Mouse (Mus musculus) induced T-regulatory cell, adult 2 months (primary cell): Measurements from ENCODE around the gene Ushbp1.

Source experiments
- DNase-seq: peaks from one replicate; pipeline ENCODE4 v3.0.0-alpha.2; 2012; ENCODE audit warnings: low read depth

The Ushbp1 gene

DNA sequence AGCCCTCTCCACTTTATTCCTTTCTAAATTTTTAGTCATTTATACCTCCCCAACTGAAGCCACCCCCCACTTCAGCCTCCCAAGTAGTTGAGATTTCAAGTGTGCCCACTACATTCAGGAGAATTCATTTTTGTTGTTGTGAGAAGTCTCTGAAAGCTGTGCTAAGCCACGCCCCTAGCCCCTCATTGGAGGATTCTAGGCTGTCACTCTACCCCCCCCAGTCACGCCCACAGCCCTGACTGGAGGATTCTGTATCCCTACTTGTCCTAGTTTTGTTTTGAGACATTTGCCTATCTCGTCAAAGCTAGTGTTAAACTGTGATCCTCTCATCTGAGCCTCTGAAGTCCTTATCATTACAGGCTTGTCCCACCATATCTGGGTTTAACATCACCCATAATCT lies 2.7 kb downstream of the Ushbp1 start:
- no peak for DNase-seq

GRCm38 (mm10) chr8:71392391-71392790 lies 3.2 kb downstream of the Ushbp1 start:
- DNase-seq: no peak

- no peak for DNase-seq
Measured at GRCm38 (mm10) chr8:71391696-71392095, 3.9 kb downstream of the Ushbp1 start.

DNA sequence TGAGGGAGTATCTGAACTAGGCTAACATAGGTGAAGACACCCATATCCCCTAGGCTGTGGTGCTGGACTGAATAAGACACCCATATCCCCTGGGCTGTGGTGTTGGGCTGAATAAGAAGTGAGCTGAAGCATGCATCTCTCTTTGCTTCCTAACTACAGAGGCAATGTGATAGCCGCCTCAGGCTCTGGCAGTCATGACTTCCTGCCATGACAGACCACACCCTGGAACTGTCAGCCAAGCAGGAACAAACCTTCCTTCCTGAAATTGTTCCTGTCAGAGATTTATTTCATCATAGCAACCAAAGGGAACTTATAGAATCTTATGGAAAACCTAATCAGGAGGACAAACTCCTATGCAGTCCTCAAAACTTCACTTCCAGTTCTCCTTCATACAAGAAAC lies 7.3 kb downstream of the Ushbp1 start:
- no peak for DNase-seq

DNA sequence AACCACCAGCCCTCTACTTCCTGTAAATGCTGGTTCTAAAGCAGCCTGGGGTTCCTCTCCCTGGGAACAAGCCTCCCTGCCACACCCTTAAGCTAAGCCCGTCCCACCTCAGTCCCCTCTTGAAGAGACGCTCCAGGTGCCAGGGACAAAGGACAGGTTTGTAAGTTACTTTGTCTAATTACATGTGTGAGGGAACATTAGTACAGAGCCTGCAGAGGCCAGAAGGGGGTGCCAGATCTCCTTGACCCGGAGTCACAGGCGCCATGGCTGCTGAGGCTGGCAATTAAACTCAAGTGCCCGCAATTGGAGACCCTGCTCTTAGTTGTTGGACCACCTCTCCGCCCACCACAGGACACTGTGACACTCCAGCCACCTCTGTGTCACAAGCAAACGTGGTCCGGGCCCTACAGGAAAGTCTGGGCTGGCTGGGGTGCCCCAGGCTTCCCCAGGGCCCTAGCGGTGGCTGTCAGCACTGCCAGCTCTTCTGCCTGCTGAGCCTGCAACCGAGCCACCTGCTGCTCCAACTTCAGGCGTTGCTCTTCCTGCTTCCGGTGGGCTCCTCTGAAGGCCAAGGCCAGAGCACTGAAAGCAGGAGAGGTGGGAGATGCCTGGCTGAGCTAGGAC lies 10.3 kb downstream of the Ushbp1 start:
- DNase-seq: no peak

- no peak for DNase-seq
Measured at GRCm38 (mm10) chr8:71383860-71384259, 11.7 kb downstream of the Ushbp1 start.

DNA sequence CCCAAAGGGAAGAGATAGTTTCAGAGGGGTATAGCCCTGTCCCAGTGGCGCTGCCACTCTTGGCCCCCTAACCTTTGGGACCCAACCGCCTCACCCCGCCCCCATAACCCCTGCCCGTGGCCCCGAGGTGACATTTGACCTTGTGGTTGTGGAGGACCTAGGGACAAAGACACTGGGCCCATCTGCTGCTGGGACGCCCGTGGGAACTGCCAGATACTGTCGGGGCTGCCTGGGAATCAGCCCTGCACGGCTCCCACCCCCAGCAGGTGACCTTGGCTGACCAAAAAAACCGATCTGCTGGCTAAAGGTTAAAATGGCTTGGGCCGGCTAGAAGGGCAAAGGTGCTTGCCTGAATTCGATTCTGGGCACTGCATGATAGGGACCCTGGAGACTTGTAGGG lies 12.2 kb downstream of the Ushbp1 start:
- no peak for DNase-seq

- DNase-seq: peak; percentile 85
Measured at GRCm38 (mm10) chr8:71381971-71382961, 13.3 kb downstream of the Ushbp1 start.

DNA sequence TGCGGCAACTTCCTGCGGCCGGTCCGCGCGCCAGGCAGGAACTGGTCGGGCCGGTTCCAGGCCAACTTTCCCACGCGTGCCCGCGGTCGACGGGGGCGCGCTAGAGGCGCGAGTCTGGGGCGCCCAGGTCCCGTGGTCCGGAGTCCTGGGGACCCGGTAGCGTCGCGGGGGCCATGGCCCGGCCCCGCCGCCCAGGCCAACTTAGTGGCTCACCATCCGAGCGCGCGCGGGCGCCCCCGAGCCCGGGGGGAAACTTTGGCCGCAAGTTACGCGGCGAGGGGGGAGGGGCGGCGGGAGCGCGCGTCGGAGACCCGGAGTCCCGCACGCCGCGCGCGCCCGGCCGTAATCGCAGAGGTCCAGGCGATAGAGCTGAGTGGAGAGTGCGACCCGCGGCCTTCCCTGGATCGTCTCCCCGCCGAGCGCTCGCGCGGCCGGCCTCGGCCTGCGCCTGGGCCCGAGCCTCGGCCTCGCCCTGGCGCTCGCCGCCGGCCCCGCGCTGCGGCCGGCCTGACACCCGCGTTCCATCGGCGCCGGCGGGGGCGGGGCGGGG lies 14.1 kb downstream of the Ushbp1 start, which contains the start of gene Nr2f6:
Gene Nr2f6 (minus strand): TSS at position 540 of the 550 bp plus-strand sequence.
- peak; percentile 65 for DNase-seq

GRCm38 (mm10) chr8:71380178-71381171 lies 15.1 kb downstream of the Ushbp1 start:
- peak; percentile 46 for DNase-seq

DNA sequence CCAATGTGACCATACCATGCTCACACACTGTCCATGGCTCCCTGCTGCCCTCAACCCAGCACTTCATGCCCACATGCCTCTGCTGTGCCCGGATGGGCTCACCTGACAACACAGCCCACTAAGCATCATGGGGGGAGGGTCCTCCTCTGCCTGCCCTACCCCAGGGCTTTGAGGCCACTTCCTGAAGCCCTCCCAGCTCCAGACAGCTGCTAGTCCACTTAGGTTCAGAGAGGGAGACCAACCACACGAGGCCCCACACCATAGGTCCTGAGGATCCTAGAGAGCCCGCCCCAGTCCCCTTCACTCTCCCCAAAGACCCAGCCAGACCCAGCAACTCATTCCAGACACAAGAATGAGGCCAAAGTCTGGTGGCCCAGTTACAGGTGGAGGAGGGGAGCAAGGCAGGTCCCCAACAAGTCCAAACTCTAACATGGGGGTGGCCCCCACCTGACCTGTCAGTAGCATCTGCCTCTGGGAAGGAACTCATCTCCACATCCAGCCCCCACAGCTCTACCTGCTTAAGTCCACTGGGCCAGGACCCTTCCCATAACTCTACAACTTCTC lies 16.0 kb downstream of the Ushbp1 start:
- no peak for DNase-seq

- DNase-seq: no peak
Measured at GRCm38 (mm10) chr8:71379008-71379407, 16.6 kb downstream of the Ushbp1 start.

- DNase-seq: no peak
Measured at GRCm38 (mm10) chr8:71376423-71377030, 19.1 kb downstream of the Ushbp1 start.

GRCm38 (mm10) chr8:71375581-71376422 lies 19.8 kb downstream of the Ushbp1 start:
- DNase-seq: peak; percentile 76

GRCm38 (mm10) chr8:71374616-71375206 lies 20.9 kb downstream of the Ushbp1 start:
- DNase-seq: no peak

DNA sequence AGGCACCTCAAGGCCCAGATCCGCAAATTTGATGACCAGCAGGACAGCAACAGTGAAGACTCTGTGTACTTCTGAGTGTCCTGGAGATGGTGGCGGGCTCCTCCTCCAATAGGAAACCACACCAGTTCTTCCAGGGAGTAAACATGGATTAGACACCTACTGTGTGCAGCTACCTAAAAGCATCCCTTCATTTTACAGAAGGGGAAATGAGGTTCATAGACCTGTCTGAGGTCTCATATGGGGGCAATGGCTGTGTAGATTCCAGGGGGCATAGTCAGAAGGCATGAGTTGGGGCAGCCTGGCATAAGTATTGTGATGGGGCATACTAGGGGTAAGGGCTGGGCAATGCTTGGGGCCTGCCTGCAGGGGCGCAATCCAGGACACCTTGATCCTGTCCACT lies 22.6 kb downstream of the Ushbp1 start:
- no peak for DNase-seq

DNA sequence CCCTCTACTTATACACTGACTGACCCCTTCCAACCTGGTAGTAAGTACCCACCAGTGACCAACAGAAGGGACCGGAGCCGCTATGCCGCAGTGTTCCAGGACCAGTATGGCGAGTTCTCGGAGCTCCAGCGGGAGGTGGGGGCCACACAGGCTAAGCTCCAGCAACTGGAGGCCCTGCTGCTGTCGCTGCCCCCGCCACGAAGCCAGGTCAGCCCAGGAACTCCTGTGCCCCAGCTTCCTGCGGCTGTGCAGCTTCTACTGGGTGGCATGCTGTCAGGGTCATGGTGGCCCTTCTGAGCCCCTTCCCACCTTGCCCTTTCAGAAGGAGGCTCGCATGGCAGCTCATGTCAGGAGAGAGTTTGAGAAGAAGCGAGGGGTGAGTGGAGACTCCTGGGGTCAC lies 23.2 kb downstream of the Ushbp1 start:
- DNase-seq: no peak

DNA sequence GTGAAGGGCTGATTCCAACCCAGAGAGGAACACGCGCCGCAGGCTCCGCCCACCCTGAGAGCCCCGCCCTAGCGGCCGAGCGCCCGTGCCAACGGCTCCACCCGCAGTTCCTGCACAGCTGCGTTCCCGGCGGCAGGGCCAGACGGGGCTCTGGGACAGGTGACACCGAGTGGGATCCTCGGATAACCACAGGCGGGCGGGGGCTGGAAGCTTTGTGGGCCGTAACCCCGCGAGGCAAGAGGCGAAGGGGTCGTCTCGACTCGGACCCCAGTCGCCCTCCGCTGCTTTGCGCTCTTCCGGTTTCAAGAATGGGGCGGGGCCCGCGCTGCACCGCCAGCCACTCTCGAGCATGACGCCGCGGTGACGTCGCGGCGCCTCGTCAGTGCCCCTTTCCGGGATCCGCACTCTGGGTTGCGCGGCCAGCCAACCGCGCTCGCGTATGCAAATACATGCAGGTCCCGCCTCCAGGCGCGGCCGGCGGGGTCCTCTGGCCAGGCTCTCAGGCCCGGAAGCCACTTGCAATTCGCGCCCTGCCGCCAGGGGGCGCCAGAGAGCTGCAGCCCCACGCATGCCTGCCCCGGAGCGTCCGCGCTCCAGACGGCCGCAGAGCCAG lies 24.3 kb downstream of the Ushbp1 start, which contains the start of gene Ocel1:
Gene Ocel1 (plus strand): TSS at position 63 of the 613 bp plus-strand sequence.
- DNase-seq: peak; percentile 99

GRCm38 (mm10) chr8:71370711-71371235 lies 24.8 kb downstream of the Ushbp1 start:
- no peak for DNase-seq
